Mouse (Mus musculus) liver, adult 2 months (tissue): ENCODE data around the gene Cybc1. TPM values are rescaled to one million over a fixed set of nuclear protein-coding genes. Genes with fewer than 3 reads are reported as not detected.
A peak's percentile ranks its signal among the peaks of the same experiment; 100 is the strongest.

Source experiments
- DNase-seq: peaks from one replicate; pipeline ENCODE4 v3.0.0-alpha.2; 2011; ENCODE audit warnings: low read depth, low spot score; ENCODE audit errors: extremely low read depth
- H3K27ac ChIP-seq: fragments of 200-500 bp; replicated peaks from 2 replicates; pipeline ENCODE4 v1.5.1; 2012; ENCODE audit warnings: low read depth, mild to moderate bottlenecking, control low read depth, inconsistent platforms, low read length; ENCODE audit not compliant: insufficient read depth
- H3K27me3 ChIP-seq: fragments of 200-500 bp; 2 replicates; pipeline ENCODE4 v1.6.1; 2012; ENCODE audit warnings: mild to moderate bottlenecking, moderate library complexity, low read length, inconsistent platforms; ENCODE audit not compliant: control insufficient read depth, insufficient read depth
- H3K36me3 ChIP-seq: fragments of 200-500 bp; 2 replicates; pipeline ENCODE4 v1.6.1; 2012; ENCODE audit warnings: low read length, inconsistent platforms; ENCODE audit not compliant: control insufficient read depth, insufficient read depth
- H3K4me1 ChIP-seq: fragments of 200-500 bp; 2 replicates; pipeline ENCODE4 v1.6.1; 2011; ENCODE audit warnings: low read length; ENCODE audit not compliant: control insufficient read depth, insufficient read depth
- H3K4me3 ChIP-seq: fragments of 200-500 bp; 2 replicates; pipeline ENCODE4 v1.5.1; 2011; ENCODE audit warnings: low read depth, mild to moderate bottlenecking, control low read depth, low read length, moderate library complexity; ENCODE audit not compliant: insufficient read depth
- H3K79me2 ChIP-seq: fragments of 200-500 bp; 2 replicates; pipeline ENCODE4 v1.6.1; 2012; ENCODE audit warnings: inconsistent platforms, mild to moderate bottlenecking, low read length, moderate library complexity; ENCODE audit not compliant: control insufficient read depth, insufficient read depth
- H3K9ac ChIP-seq: fragments of 200-500 bp; 2 replicates; pipeline ENCODE4 v1.6.1; 2012; ENCODE audit warnings: low read depth, mild to moderate bottlenecking, control low read depth, inconsistent platforms, low read length
- CTCF ChIP-seq: fragments of 200-500 bp; IDR thresholded peaks from 2 replicates; pipeline ENCODE4 v1.5.1; 2011; ENCODE audit warnings: low read depth, low read length, control low read depth
- POLR2A ChIP-seq: fragments of 200-500 bp; IDR thresholded peaks from 2 replicates; pipeline ENCODE4 v1.6.1; 2011; ENCODE audit warnings: low read length, control low read depth; ENCODE audit not compliant: insufficient read depth; ENCODE audit errors: extremely low read depth
- WGBS: fragments of 180-500 bp; shearing (Covaris S2); methylation state at CpG from one replicate; pipeline ENCODE4 v1.1.7; 2018; 5-methylcytosine and 5-hydroxymethylcytosine counted together
- polyA plus RNA-seq: library from polyadenylated mRNA; depleted of rRNA; stranded (reverse); fragments of >200 nt; gene quantifications from 2 replicates; pipeline ENCODE4 v1.2.3, GENCODE M21; 2012
- total RNA-seq: library from RNA; depleted of rRNA; stranded (reverse); fragments of >200 nt; gene quantifications from 2 replicates; pipeline ENCODE4 v1.2.3, GENCODE M21; 2014

Gene Cybc1
- total and polyA plus RNA-seq, 2 experiments: 8.0 to 10.9 TPM

DNA sequence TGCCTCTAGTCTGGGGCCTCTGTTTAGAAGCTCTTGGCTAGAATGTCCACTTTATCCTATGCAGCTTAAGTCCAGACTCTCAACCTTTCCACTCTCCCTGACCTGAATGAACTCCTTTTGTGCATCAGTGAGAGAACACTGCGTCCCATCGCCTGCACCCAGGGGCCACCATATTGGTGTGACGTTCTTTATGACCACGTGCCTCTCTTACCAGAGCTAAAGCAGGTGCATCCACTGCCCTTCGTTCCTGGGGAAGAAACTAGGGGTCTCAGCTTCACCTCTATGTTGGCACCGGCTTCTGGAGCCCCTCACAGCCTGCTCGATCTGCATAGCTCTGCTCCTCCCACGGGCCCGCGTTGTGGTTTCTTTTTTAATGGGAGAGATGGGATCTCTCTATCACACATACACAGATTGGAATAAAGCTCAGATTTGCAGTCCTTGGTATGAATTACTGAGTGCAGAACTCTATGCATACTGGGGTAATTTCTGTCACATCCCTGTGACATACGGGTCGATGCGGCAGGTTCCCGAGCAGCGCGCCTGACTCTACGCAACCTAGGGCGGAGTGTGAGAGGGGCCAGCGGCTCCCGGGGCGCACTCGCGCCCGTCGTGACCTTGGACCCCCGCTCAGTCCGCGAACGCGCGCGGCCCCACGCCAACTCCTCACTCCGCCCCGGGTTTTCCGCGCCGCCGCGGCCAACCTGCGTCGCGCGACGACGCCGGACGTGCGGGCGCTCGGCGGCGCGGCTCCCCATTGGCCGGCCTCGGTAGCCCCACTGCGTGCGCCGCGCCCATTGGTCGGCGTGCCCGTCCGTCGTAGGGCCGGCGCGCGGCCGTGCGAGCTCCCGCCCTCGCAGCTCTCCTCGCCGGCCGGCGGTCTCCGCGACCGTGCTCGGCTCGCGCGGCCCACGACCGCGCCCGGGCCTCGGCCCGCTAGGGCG lies 30.3 kb upstream of the Cybc1 start, which contains the start of gene Foxk2:
Gene Foxk2 (plus strand): TSS at position 831 of the 941 bp plus-strand sequence.
- Histone ChIP-seq H3K27ac (peak within 1 kb of the TSS; percentile 84), H3K79me2 (peaks cover 25% of the 10 kb centered on the region), H3K36me3 (peaks cover 11% of the 10 kb centered on the region), H3K4me1 (peaks cover 9% of the 10 kb centered on the region), H3K27me3 (no peaks in the 10 kb centered on the region), H3K4me3 (peak within 1 kb of the TSS; percentile 96), H3K9ac (peak within 1 kb of the TSS; percentile 96)
- peak; percentile 56 for DNase-seq
- TF ChIP-seq POLR2A (0 out of 2 replicates have a peak, but pooled peaks have one; percentile 15), CTCF (no peak)
- under 1% methylated on average over 74 of the region's 91 CpGs for WGBS

DNA sequence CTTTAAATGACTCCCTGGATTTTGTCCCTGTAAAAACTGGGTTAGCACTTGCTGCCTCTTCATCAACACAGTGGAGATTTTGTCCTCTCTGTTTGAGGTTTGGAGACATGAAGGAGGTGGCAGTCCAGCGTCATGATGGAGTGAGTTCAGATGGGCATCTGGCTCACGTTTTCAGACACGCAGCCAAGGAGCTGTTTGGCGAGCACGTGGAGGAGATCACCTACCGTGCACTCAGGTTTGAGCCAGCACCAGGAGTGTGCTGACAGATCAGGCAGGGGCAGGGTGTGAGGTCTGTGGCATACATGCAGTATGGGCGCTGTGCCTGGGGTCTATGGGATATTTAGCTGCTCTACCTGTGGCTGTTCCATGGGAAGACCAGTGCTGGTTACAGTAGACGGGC lies 21.1 kb upstream of the Cybc1 start:
- no peak overlapping the region for H3K9ac ChIP-seq
- no peaks in the 10 kb centered on the region for H3K79me2 ChIP-seq
- H3K36me3 ChIP-seq: peaks cover 83% of the 10 kb centered on the region
- no peak overlapping the region for H3K4me3 ChIP-seq
- H3K27me3 ChIP-seq: no peaks in the 10 kb centered on the region
- H3K4me1 ChIP-seq: no peaks in the 10 kb centered on the region
- DNase-seq: peak; percentile 83
- no peak overlapping the region for H3K27ac ChIP-seq
- TF ChIP-seq POLR2A: no peak
- no peak for TF ChIP-seq CTCF
- WGBS: 52% methylated on average over 8 of the region's 8 CpGs

DNA sequence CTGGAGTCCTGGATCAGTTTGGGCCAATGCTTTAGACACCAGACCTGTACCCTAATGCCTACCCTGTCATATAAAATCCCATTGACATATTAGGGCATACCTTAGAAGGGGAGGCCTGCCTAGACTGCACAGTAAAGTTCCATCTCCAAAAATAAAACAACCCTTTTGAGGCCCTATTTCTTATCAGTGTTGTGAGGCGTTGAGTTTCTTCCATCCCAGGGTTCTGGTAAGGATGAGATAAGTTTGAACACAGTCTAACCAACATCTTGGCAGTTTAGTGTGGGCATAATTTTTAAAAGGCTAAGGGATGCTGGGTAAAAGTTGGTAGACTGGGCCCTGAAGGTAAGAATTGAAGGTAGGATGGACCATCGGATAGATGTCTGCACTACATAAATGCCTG lies 10.5 kb upstream of the Cybc1 start:
- Histone ChIP-seq H3K27ac (no peak overlapping the region), H3K9ac (no peak overlapping the region), H3K4me3 (no peak overlapping the region), H3K79me2 (no peaks in the 10 kb centered on the region; the same call in 1 of the 2 replicates), H3K27me3 (no peaks in the 10 kb centered on the region), H3K4me1 (peaks cover 2% of the 10 kb centered on the region; the same call in 1 of the 2 replicates), H3K36me3 (peaks cover 34% of the 10 kb centered on the region)
- 91% methylated on average over 2 of the region's 2 CpGs for WGBS
- TF ChIP-seq POLR2A (no peak), CTCF (no peak)
- no peak for DNase-seq

DNA sequence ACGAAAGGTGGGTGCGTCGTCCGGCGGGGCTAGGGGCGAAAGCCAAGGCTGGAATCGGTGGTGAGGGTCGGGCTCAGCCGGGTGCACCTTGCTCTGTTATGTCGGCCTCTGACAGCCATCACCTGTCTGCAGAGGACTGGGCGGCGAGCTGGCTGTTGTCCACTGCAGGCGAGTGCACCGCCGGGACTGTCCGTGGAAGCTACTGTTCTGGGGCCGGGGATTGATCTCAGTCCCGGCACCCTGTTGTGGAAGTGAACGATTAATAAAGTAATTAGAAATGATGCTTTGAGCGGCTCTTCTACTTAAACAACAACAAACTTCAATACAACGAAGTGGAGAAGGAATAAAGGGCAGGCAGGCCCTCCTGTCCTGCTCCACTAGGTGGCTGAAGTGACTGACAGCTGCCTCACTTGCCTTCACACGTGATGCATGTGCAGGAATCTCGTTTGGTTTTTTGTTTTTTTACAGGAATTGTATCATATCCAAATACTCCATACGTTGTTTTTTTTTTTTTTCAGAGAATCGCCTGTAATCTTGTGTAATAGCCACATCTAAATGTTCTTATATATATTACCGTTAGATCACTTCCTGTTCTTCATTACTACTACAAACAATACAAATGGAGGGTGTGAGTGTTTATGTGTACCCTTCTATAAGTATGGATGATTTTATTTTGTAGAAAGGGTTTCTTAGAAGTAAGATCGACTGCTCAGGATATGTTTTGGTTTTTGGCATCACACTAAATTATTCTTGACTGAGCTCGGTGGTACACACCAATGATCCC lies 8.4 kb upstream of the Cybc1 start:
- TF ChIP-seq POLR2A: no peak
- peak; percentile 71 for TF ChIP-seq CTCF
- Histone ChIP-seq H3K36me3 (peaks cover 17% of the 10 kb centered on the region), H3K9ac (peak overlapping the region; percentile 85), H3K4me3 (peak overlapping the region; percentile 74), H3K4me1 (peaks cover 2% of the 10 kb centered on the region; the same call in 1 of the 2 replicates), H3K27ac (peak overlapping the region; percentile 79), H3K79me2 (no peaks in the 10 kb centered on the region; the same call in 1 of the 2 replicates), H3K27me3 (no peaks in the 10 kb centered on the region)
- WGBS: 3% methylated on average over 28 of the region's 28 CpGs
- peak; percentile 73 for DNase-seq

DNA sequence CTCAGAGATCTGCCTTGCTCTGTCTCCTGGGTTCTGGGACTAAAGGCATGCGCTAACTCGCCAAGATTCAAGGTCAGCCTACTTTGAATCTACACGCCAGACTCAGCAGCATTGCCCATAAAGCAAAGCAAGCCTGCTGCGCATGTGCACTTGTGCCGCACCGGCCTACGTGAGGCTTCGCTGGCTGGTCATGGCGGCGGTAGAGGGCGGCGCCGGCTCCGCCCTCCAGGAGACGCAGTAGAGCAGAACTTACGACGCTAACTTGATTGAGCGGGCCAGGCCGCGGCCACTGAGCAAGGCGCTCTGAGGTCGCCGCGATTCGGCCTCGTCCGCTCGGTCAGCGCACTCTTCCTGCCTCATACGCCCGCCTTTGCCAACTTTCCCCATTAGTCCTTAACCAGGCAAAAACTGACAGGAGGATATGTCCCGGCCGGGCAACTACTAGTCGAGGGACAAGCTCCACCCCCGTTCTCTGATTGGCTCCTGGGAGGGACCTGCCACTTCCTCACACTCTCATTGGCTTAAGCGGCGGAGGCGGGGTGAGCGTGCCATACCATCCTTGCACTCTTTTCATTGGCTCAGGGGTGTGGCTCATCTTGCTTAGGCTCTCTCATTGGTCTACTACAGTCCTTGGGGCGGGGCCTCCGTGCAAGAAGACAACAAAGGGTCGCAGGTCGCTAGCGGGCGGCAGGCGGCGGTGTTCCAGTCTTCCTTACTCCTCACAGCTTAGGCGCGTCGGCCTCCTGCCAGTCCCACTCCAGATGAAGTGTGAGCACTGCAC lies 7.6 kb upstream of the Cybc1 start, which contains the start of gene Narf:
Gene Narf (plus strand): TSS at position 690 of the 781 bp plus-strand sequence.
- Histone ChIP-seq H3K36me3 (peaks cover 14% of the 10 kb centered on the region), H3K79me2 (no peaks in the 10 kb centered on the region; the same call in 1 of the 2 replicates), H3K27ac (peak within 1 kb of the TSS; percentile 86), H3K4me3 (peak within 1 kb of the TSS; percentile 74), H3K4me1 (peaks cover 2% of the 10 kb centered on the region; the same call in 1 of the 2 replicates), H3K27me3 (no peaks in the 10 kb centered on the region), H3K9ac (peak within 1 kb of the TSS; percentile 85)
- WGBS: under 1% methylated on average over 50 of the region's 50 CpGs
- DNase-seq: peak; percentile 99
- TF ChIP-seq CTCF (peak; percentile 65), POLR2A (peak; percentile 99)
